Mouse (Mus musculus): ENCODE results near the gene Olfr13.

DNA sequence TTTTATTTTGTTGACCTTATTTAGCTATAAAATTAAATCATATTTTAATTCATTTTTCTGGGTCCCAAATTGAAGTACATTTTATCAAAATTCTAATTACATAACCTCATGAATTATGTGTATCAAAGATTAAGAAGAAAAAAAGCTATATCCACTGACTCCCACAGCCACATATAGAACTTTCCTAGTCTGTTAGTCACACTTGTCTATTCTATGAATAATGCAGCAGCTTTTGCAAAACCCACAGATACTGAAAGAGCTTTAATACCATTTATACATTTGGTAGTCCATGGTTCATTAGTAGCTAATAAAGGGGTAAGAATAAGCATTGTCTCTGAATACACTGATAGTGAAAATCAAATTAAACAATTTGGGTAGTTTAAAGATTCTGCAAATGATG, 30.8 kb downstream of the Olfr13 start:
- TF ChIP-seq POLR2AphosphoS2 (IDR thresholded peaks at IDR 0.05; ENCODE audit: insufficient read length, low read depth) (no peak), POLR2A (IDR thresholded peaks at IDR 0.05; ENCODE audit: insufficient read length, low read depth) (no peak), E2F4 (IDR thresholded peaks at IDR 0.05; ENCODE audit: insufficient read depth) (no peak)
